Mouse (Mus musculus): Measurements from ENCODE around the gene Gm8265. TPM values are rescaled to one million over a fixed set of nuclear protein-coding genes. Genes with fewer than 3 reads are reported as not detected.
"Not testable (repeated sequence)": the region's sequence is repeated elsewhere in the genome, so short reads cannot be mapped to it uniquely, and the experiment has no call there.

The Gm8265 gene
- total RNA-seq (2014; fragmentation: Nextera tagmentation) (not detected in 2 replicates), total RNA-seq (2017) (not detected in 2 replicates)

DNA sequence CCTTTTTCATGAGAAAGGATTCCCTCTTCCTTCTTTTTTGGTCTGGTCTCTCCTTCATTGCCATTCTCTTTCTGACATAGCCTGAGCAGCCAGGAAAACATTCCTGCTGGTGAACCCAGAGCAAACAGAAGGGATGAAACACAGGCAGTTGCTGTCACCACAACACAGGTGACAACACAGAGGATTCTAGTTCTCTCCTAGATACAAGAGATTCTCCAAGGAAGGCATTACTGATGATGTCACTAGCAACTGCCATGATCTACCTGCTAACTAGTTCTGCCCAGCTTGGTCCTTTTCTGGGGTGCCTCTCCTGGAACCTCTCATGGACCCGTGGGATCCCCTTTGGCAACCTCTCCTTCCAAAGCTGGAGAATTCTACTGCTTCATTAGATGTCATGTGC lies at the start of gene Gm8265:
Gm8265 (minus strand) TSS at position 101 of the 400 bp plus-strand sequence.
- not testable (repeated sequence) for ATAC-seq (replicated peaks; ENCODE audit: low FRiP score, low TSS enrichment, poor library complexity, severe bottlenecking)

Other genes starting within 250 kb of the Gm8265 start
- gene Gm3500, start 244.0 kb downstream of the Gm8265 start, total RNA-seq (2014; fragmentation: Nextera tagmentation): not detected in 2 replicates
- gene Gm3500, start 244.0 kb downstream of the Gm8265 start, total RNA-seq (2017): not detected in 2 replicates
- not detected in 2 replicates for gene Gm3194, start 177.6 kb downstream of the Gm8265 start, total RNA-seq (2014; fragmentation: Nextera tagmentation)
- not detected in 2 replicates for gene Gm3194, start 177.6 kb downstream of the Gm8265 start, total RNA-seq (2017)
- not detected in 2 replicates for gene Gm8246, start 155.2 kb downstream of the Gm8265 start, total RNA-seq (2014; fragmentation: Nextera tagmentation)
- gene Gm8246, start 155.2 kb downstream of the Gm8265 start, total RNA-seq (2017): not detected in 2 replicates
- not detected in 2 replicates for gene Gm3187, start 148.8 kb downstream of the Gm8265 start, total RNA-seq (2014; fragmentation: Nextera tagmentation)
- gene Gm3187, start 148.8 kb downstream of the Gm8265 start, total RNA-seq (2017): not detected in 2 replicates
- gene Gm3488, start 131.4 kb downstream of the Gm8265 start, total RNA-seq (2014; fragmentation: Nextera tagmentation): not detected in 2 replicates
- not detected in 2 replicates for gene Gm3488, start 131.4 kb downstream of the Gm8265 start, total RNA-seq (2017)
- gene Gm3532, start 94.5 kb downstream of the Gm8265 start, total RNA-seq (2014; fragmentation: Nextera tagmentation): not detected in 2 replicates
- not detected in 2 replicates for gene Gm3532, start 94.5 kb downstream of the Gm8265 start, total RNA-seq (2017)
- not detected in 2 replicates for gene Gm9603, start 54.4 kb upstream of the Gm8265 start, total RNA-seq (2014; fragmentation: Nextera tagmentation)
- not detected in 2 replicates for gene Gm9603, start 54.4 kb upstream of the Gm8265 start, total RNA-seq (2017)
- not detected in 2 replicates for gene Gm3373, start 108.5 kb upstream of the Gm8265 start, total RNA-seq (2014; fragmentation: Nextera tagmentation)
- gene Gm3373, start 108.5 kb upstream of the Gm8265 start, total RNA-seq (2017): not detected in 2 replicates
- gene Gm3383, start 175.0 kb upstream of the Gm8265 start, total RNA-seq (2014; fragmentation: Nextera tagmentation): not detected in 2 replicates
- gene Gm3383, start 175.0 kb upstream of the Gm8265 start, total RNA-seq (2017): not detected in 2 replicates
- gene Gm3424, start 197.3 kb upstream of the Gm8265 start, total RNA-seq (2014; fragmentation: Nextera tagmentation): not detected in 2 replicates
- gene Gm3424, start 197.3 kb upstream of the Gm8265 start, total RNA-seq (2017): not detected in 2 replicates
- gene Gm8237, start 247.4 kb upstream of the Gm8265 start, total RNA-seq (2014; fragmentation: Nextera tagmentation): not detected in 2 replicates
- gene Gm8237, start 247.4 kb upstream of the Gm8265 start, total RNA-seq (2017): not detected in 2 replicates

Measured in megakaryocyte-erythroid progenitor cell, adult 5-6 weeks (primary cell).